ENCODE assay signal across 14 mouse cellular contexts in the genomic region with DNA sequence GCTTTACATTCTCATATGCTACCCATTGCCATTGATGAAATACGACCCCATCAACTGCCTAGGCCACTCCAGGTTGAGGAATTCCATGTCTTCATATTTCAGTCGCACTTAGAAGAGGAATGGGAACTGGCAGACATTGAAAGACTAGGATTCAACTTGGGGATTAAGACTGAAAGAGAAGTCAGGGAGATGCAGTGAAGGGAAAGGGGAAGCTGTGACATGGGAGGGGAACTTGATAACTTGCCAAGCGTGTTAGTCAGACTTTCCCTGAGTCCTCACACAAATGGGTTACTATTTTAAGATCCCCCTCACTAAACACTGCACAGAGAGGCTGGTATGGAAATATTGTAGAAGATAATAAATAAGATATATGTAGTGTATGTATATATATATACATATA.
DNase-seq lines count a peak whose midpoint lies in the region; ATAC-seq lines count a peak whose summit lies in the region.
"Had no signal": no experiment of that assay in that cellular context is flagged by ENCODE, and none has a peak within 500 bp of the region (broad histone marks: within the 10 kb centered on the region; RNA-seq: fewer than 3 reads in every experiment).

No protein-coding gene starts in this region.

- DNase-seq in heart, adult 8-10 months (ENCODE audit: low spot score), result peak; percentile 11
- DNase-seq in spleen, postnatal 36 days (ENCODE audit: low spot score in 2 of 2), result peak; percentile 56 to 57
- no peak for DNase-seq in spleen, postnatal 4 days (ENCODE audit: low spot score in 2 of 2)
- peak; percentile 74 for DNase-seq in splenic B cell, adult 2 months (ENCODE audit: low read depth, low spot score)
- no peak for DNase-seq in forebrain, embryonic 10.5 days (ENCODE audit: extremely low spot score, low spot score)
- DNase-seq in left cerebral cortex, postnatal 4 days, result no peak
- DNase-seq: cerebellum, postnatal 14 days; retina, postnatal 1 day; thymus, postnatal 4 days had no signal

- intact Hi-C loops in left cerebral cortex, postnatal 4 days (cut with DNase I), result no loop called here

- no peak overlapping the region for H3K9ac ChIP-seq in heart, embryonic 12.5 days
- H3K9ac ChIP-seq: stomach, embryonic 15.5 days had no signal

- no peaks in the 10 kb centered on the region for H3K9me3 ChIP-seq in heart, embryonic 12.5 days (replicated peaks)
- no peaks in the 10 kb centered on the region for H3K9me3 ChIP-seq in forebrain, embryonic 10.5 days
- H3K9me3 ChIP-seq: hindbrain, embryonic 10.5 days; stomach, embryonic 15.5 days had no signal

- no peak overlapping the region for H3K27ac ChIP-seq in heart, embryonic 12.5 days (ENCODE audit: poor library complexity, severe bottlenecking)
- H3K27ac ChIP-seq in forebrain, embryonic 10.5 days, result no peak overlapping the region
- H3K27ac ChIP-seq: hindbrain, embryonic 10.5 days; stomach, embryonic 15.5 days had no signal

- H3K36me3 ChIP-seq in heart, embryonic 12.5 days, result no peaks in the 10 kb centered on the region
- no peaks in the 10 kb centered on the region for H3K36me3 ChIP-seq in splenic B cell, adult 2 months (ENCODE audit: control insufficient read depth, insufficient read depth, low read length, poor library complexity, severe bottlenecking)
- no peaks in the 10 kb centered on the region for H3K36me3 ChIP-seq in forebrain, embryonic 10.5 days (replicated peaks)
- H3K36me3 ChIP-seq: hindbrain, embryonic 10.5 days; stomach, embryonic 15.5 days had no signal

- WGBS in heart, embryonic 12.5 days, result 59% methylated on average over 3 of the region's 3 CpGs
- 85% methylated on average over 3 of the region's 3 CpGs for WGBS in forebrain, embryonic 10.5 days

- no peak overlapping the region for H3K4me3 ChIP-seq in heart, embryonic 12.5 days
- no peak overlapping the region for H3K4me3 ChIP-seq in forebrain, embryonic 10.5 days
- H3K4me3 ChIP-seq: hindbrain, embryonic 10.5 days; myocyte; stomach, embryonic 15.5 days had no signal

- no peak for ATAC-seq in heart, embryonic 12.5 days (ENCODE audit: insufficient number of reproducible peaks, low FRiP score)
- peak; percentile 97 for ATAC-seq in granulocyte monocyte progenitor cell, adult 5-6 weeks (replicated peaks; ENCODE audit: poor library complexity, severe bottlenecking)

- no peak overlapping the region for H3K4me2 ChIP-seq in heart, embryonic 12.5 days
- H3K4me2 ChIP-seq: stomach, embryonic 15.5 days had no signal

- H3K4me1 ChIP-seq in heart, embryonic 12.5 days (replicated peaks), result no peaks in the 10 kb centered on the region
- H3K4me1 ChIP-seq in forebrain, embryonic 10.5 days, result no peaks in the 10 kb centered on the region
- H3K4me1 ChIP-seq: hindbrain, embryonic 10.5 days; stomach, embryonic 15.5 days had no signal

- H3K27me3 ChIP-seq in heart, embryonic 12.5 days (replicated peaks), result no peaks in the 10 kb centered on the region
- H3K27me3 ChIP-seq in splenic B cell, adult 2 months (ENCODE audit: control insufficient read depth, insufficient read depth, low read length, poor library complexity, severe bottlenecking), result no peaks in the 10 kb centered on the region
- no peaks in the 10 kb centered on the region for H3K27me3 ChIP-seq in forebrain, embryonic 10.5 days (ENCODE audit: poor library complexity, severe bottlenecking)
- H3K27me3 ChIP-seq: stomach, embryonic 15.5 days had no signal

Comparison
In these comparisons a context has a peak if more than half of its experiments do, and no peak if none do; other contexts are left out.
1. DNase-seq: peak in heart, adult 8-10 months (single experiment), spleen, postnatal 36 days (2 of 2) and splenic B cell, adult 2 months (single experiment); none in spleen, postnatal 4 days (0 of 2), forebrain, embryonic 10.5 days (single experiment) and left cerebral cortex, postnatal 4 days (single experiment).